Mouse (Mus musculus) limb, embryonic 14.5 days (tissue): ENCODE measurements at regions not wholly inside any gene's neighbourhood (a gene's known extent, or its start where the extent isn't known, plus 50 kb on each side); places are given as distances from the start of the nearest gene placed in this dataset.
A peak's percentile ranks its signal among the peaks of the same experiment; 100 is the strongest.

Experiments
- ATAC-seq: fragments of 200-750 bp; cut with Nextera tagmentation; 2 replicates; pipeline ENCODE4 v1.8.0; 2017; ENCODE audit warnings: low read depth, moderate number of reproducible peaks, moderate TSS enrichment; ENCODE audit not compliant: low FRiP score
- DNase-seq: peaks from one replicate; pipeline ENCODE4 v3.0.0-alpha.2; 2015; ENCODE audit warnings: low spot score
- H3K27ac ChIP-seq: fragments of 300-500 bp; sonication (generic); replicated peaks from 2 replicates; pipeline ENCODE4 v1.5.1; 2014; ENCODE audit warnings: low read depth, mild to moderate bottlenecking, low read length, moderate library complexity, mixed read lengths
- H3K27me3 ChIP-seq: fragments of 300-500 bp; sonication (generic); 2 replicates; pipeline ENCODE4 v1.6.1; 2014; ENCODE audit warnings: low read length, mixed read lengths; ENCODE audit not compliant: control insufficient read depth, insufficient read depth
- H3K36me3 ChIP-seq: fragments of 300-500 bp; sonication (generic); 2 replicates; pipeline ENCODE4 v1.6.1; 2014; ENCODE audit warnings: mild to moderate bottlenecking, low read length, moderate library complexity, mixed read lengths; ENCODE audit not compliant: control insufficient read depth, insufficient read depth
- H3K4me1 ChIP-seq: fragments of 300-500 bp; sonication (generic); 2 replicates; pipeline ENCODE4 v1.6.1; 2014; ENCODE audit warnings: antibody characterized with exemption, low read length, mixed read lengths; ENCODE audit not compliant: control insufficient read depth, insufficient read depth
- H3K4me2 ChIP-seq: fragments of 300-500 bp; sonication (generic); replicated peaks from 2 replicates; pipeline ENCODE4 v1.6.1; 2014; ENCODE audit warnings: low read depth, mild to moderate bottlenecking, low read length, moderate library complexity; ENCODE audit not compliant: severe bottlenecking
- H3K4me3 ChIP-seq: fragments of 300-500 bp; sonication (generic); replicated peaks from 2 replicates; pipeline ENCODE4 v1.5.1; 2014; ENCODE audit warnings: low read length
- H3K9ac ChIP-seq: fragments of 300-500 bp; sonication (generic); 2 replicates; pipeline ENCODE4 v1.6.1; 2014; ENCODE audit warnings: mild to moderate bottlenecking, low read depth, low read length, moderate library complexity; ENCODE audit not compliant: severe bottlenecking
- H3K9me3 ChIP-seq: fragments of 300-500 bp; sonication (generic); 2 replicates; pipeline ENCODE4 v1.6.1; 2016; ENCODE audit warnings: low read length; ENCODE audit not compliant: control insufficient read depth
- POLR2A ChIP-seq: fragments of 200-500 bp; IDR thresholded peaks from 2 replicates; pipeline ENCODE4 v1.8.0; 2012; ENCODE audit warnings: inconsistent platforms, mild to moderate bottlenecking, moderate library complexity, borderline replicate concordance; ENCODE audit not compliant: insufficient read depth, insufficient read length; ENCODE audit errors: extremely low read depth
- WGBS: fragments of 180-500 bp; shearing (Covaris S2); extraction: QIAGEN DNeasy Blood & Tissue Kit; methylation state at CpG from one replicate; pipeline ENCODE4 v1.1.7; 2014; 5-methylcytosine and 5-hydroxymethylcytosine counted together

- Histone ChIP-seq H3K9me3 (no peaks in the 10 kb centered on the region), H3K27ac (no peak overlapping the region), H3K4me3 (no peak overlapping the region), H3K36me3 (no peaks in the 10 kb centered on the region), H3K4me1 (no peaks in the 10 kb centered on the region), H3K27me3 (no peaks in the 10 kb centered on the region), H3K9ac (no peak overlapping the region), H3K4me2 (no peak overlapping the region)
- ATAC-seq, result no peak
- no peak for DNase-seq
- WGBS, result 75% methylated on average over 5 of the region's 5 CpGs
- no peak for TF ChIP-seq POLR2A
Measured at GRCm38 (mm10) chr5:43137777-43138176, 95.2 kb upstream of the Cpeb2 start.

DNA sequence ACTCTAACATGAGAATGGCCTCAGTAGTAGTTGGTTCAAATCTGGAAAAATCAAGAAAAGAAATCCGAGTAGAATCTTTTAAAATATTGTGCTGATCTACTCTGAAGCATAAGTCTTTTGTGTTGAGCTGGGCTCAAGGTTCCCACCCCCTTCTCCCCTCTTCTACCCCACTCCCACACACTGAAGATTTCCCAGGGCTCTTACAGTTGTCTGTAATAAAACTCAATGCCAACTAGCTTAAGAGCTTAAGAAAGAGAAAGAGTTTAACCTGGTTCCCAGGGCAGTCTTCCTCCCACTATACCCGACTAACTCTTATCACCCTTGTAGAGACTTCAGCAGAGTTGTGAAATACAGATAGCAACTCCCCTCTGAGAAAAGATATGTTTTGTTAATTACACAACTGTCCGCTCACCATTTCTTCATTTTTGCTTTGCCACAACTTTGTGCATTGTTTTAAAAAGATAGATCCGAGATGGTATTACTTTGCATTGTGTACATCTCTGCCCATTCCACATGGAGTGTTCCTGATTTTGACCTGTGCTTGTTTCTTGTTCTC lies 94.0 kb upstream of the Cpeb2 start:
- Histone ChIP-seq H3K9ac (no peak overlapping the region), H3K9me3 (no peaks in the 10 kb centered on the region), H3K36me3 (no peaks in the 10 kb centered on the region), H3K4me1 (no peaks in the 10 kb centered on the region), H3K4me2 (no peak overlapping the region), H3K27ac (no peak overlapping the region), H3K4me3 (no peak overlapping the region), H3K27me3 (no peaks in the 10 kb centered on the region)
- TF ChIP-seq POLR2A, result no peak
- 88% methylated on average over 4 of the region's 4 CpGs for WGBS
- ATAC-seq, result no peak
- no peak for DNase-seq

DNA sequence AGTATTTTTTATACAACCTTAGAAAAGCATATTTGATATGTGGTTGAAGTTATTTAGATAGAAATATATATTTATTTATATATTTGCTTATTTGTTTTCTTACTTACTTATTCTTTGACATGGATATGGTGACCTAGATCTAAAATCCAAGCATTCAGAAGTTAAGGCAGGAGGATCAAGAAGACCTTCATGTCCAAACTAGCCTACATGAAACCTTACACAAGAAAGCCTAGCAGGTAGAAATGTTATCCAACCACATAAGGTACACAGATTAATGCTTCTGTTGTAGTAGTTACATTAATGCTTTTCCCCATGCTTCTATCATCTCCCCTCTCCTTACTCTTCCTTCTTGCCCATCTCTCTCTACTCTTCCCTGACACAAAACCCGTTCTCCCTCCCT lies 93.2 kb upstream of the Cpeb2 start:
- no peak overlapping the region for H3K9ac ChIP-seq
- H3K9me3 ChIP-seq, result no peaks in the 10 kb centered on the region
- no peaks in the 10 kb centered on the region for H3K4me1 ChIP-seq
- H3K4me2 ChIP-seq, result no peak overlapping the region
- H3K27me3 ChIP-seq, result no peaks in the 10 kb centered on the region
- WGBS, result 82% methylated on average over 1 of the region's 1 CpGs
- no peak overlapping the region for H3K27ac ChIP-seq
- H3K36me3 ChIP-seq, result no peaks in the 10 kb centered on the region
- H3K4me3 ChIP-seq, result no peak overlapping the region
- no peak for DNase-seq
- TF ChIP-seq POLR2A, result no peak
- ATAC-seq, result no peak

GRCm38 (mm10) chr5:43145939-43146338 lies 87.0 kb upstream of the Cpeb2 start:
- 88% methylated on average over 6 of the region's 6 CpGs for WGBS
- H3K4me3 ChIP-seq, result no peak overlapping the region
- H3K27ac ChIP-seq, result no peak overlapping the region
- peaks cover 4% of the 10 kb centered on the region; the same call in 1 of the 2 replicates for H3K4me1 ChIP-seq
- DNase-seq, result no peak
- no peaks in the 10 kb centered on the region for H3K36me3 ChIP-seq
- ATAC-seq, result no peak
- no peaks in the 10 kb centered on the region for H3K27me3 ChIP-seq
- no peak for TF ChIP-seq POLR2A
- no peak overlapping the region for H3K4me2 ChIP-seq
- H3K9ac ChIP-seq, result no peak overlapping the region
- H3K9me3 ChIP-seq, result no peaks in the 10 kb centered on the region

DNA sequence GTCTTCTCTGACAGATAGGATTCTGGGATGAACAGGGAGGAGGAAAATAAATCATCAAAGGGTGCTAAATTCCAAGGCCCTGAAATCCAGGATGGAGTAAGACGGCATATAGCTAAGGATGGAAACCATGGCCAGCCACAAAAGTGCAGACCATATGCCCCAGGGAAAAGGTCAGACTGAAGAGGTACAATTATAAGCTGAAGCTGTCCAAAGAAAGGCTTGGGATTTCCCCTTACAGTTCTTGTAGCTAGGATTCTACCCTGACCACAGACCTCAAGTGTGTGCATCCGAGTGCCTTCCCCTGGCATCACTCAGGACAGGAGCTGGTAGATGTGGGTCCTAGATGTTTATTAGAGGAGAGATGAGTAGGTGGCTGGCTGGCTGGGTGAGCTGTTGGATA lies 86.0 kb upstream of the Cpeb2 start:
- H3K4me3 ChIP-seq, result no peak overlapping the region
- no peak overlapping the region for H3K4me2 ChIP-seq
- no peak for ATAC-seq
- DNase-seq, result no peak
- WGBS, result 76% methylated on average over 2 of the region's 2 CpGs
- no peak for TF ChIP-seq POLR2A
- H3K9ac ChIP-seq, result no peak overlapping the region
- no peaks in the 10 kb centered on the region for H3K36me3 ChIP-seq
- peaks cover 4% of the 10 kb centered on the region; the same call in 1 of the 2 replicates for H3K4me1 ChIP-seq
- H3K27ac ChIP-seq, result no peak overlapping the region
- H3K27me3 ChIP-seq, result no peaks in the 10 kb centered on the region
- no peaks in the 10 kb centered on the region for H3K9me3 ChIP-seq

DNA sequence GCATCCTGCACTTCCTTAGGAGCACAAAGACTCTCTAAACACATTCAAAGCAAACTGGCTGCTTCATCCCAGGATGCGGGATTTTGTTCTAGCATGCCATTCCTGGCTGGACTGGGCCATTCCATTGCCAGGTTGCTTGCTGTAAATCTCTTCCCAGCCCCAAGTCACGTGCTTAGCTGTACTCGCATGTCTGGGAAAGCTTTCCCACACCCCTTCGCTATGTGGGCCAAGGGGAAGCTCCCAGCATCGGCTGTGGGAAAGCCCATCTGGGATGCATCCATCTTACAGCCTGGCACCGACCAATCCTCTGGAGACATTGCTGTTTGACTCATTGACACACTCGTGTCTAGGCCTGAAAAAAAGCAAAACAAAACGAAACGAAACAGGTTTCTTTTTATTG lies 84.5 kb upstream of the Cpeb2 start:
- no peak for TF ChIP-seq POLR2A
- Histone ChIP-seq H3K36me3 (no peaks in the 10 kb centered on the region), H3K4me2 (no peak overlapping the region), H3K9ac (no peak overlapping the region), H3K4me1 (peaks cover 4% of the 10 kb centered on the region; the same call in 1 of the 2 replicates), H3K27me3 (no peaks in the 10 kb centered on the region), H3K4me3 (no peak overlapping the region), H3K27ac (no peak overlapping the region), H3K9me3 (no peaks in the 10 kb centered on the region)
- ATAC-seq (no peak), DNase-seq (peak; percentile 4)
- WGBS, result 38% methylated on average over 9 of the region's 9 CpGs
